Mouse (Mus musculus) midbrain, embryonic 14.5 days (tissue): Measurements from ENCODE around the gene Kif3a. TPM values are rescaled to one million over a fixed set of nuclear protein-coding genes. Genes with fewer than 3 reads are reported as not detected.

Source experiments
- ATAC-seq: fragments of 200-750 bp; cut with Nextera tagmentation; 2 replicates; pipeline ENCODE4 v1.8.0; 2017; ENCODE audit warnings: moderate number of reproducible peaks, moderate library complexity; ENCODE audit not compliant: low FRiP score, low TSS enrichment
- DNase-seq: peaks from one replicate; pipeline ENCODE4 v3.0.0-alpha.2; 2015
- H3K27ac ChIP-seq: fragments of 300-500 bp; sonication (generic); replicated peaks from 2 replicates; pipeline ENCODE4 v1.5.1; 2014; ENCODE audit warnings: mild to moderate bottlenecking, low read depth, low read length, moderate library complexity
- H3K27me3 ChIP-seq: fragments of 300-500 bp; sonication (generic); 2 replicates; pipeline ENCODE4 v1.6.1; 2014; ENCODE audit warnings: low read length, control low read depth, mixed read lengths; ENCODE audit not compliant: control insufficient read depth, insufficient read depth
- H3K36me3 ChIP-seq: fragments of 300-500 bp; sonication (generic); 2 replicates; pipeline ENCODE4 v1.6.1; 2014; ENCODE audit warnings: low read length, control low read depth; ENCODE audit not compliant: control insufficient read depth, insufficient read depth
- H3K4me1 ChIP-seq: fragments of 300-500 bp; sonication (generic); 2 replicates; pipeline ENCODE4 v1.6.1; 2014; ENCODE audit warnings: mild to moderate bottlenecking, antibody characterized with exemption, low read length, control low read depth; ENCODE audit not compliant: control insufficient read depth, insufficient read depth
- H3K4me2 ChIP-seq: fragments of 300-500 bp; sonication (generic); 2 replicates; pipeline ENCODE4 v1.6.1; 2014; ENCODE audit warnings: mild to moderate bottlenecking, low read length, moderate library complexity
- H3K4me3 ChIP-seq: fragments of 300-500 bp; sonication (generic); replicated peaks from 2 replicates; pipeline ENCODE4 v1.5.1; 2014; ENCODE audit warnings: low read depth, low read length
- H3K9ac ChIP-seq: fragments of 300-500 bp; sonication (generic); replicated peaks from 2 replicates; pipeline ENCODE4 v1.6.1; 2014; ENCODE audit warnings: mild to moderate bottlenecking, low read length, moderate library complexity
- H3K9me3 ChIP-seq: fragments of 300-500 bp; sonication (generic); 2 replicates; pipeline ENCODE4 v1.6.1; 2016; ENCODE audit warnings: low read length, control low read depth, mixed read lengths; ENCODE audit not compliant: control insufficient read depth
- WGBS: fragments of 180-500 bp; shearing (Covaris S2); extraction: QIAGEN DNeasy Blood & Tissue Kit; methylation state at CpG from one replicate; pipeline ENCODE4 v1.1.7; 2014; 5-methylcytosine and 5-hydroxymethylcytosine counted together
- polyA plus RNA-seq: library from polyadenylated mRNA; unstranded; fragments of >200 nt; fragmentation: Nextera tagmentation; extraction: Ambion mirVana; gene quantifications from 2 replicates; pipeline ENCODE4 v1.2.1, GENCODE M21; 2014

Gene Kif3a
- polyA plus RNA-seq, 1 experiment from 2014 or later = 301 TPM

GRCm38 (mm10) chr11:53522930-53523329 lies 44.2 kb upstream of the Kif3a start:
- Histone ChIP-seq H3K9ac (no peak overlapping the region), H3K4me2 (no peak overlapping the region), H3K36me3 (no peaks in the 10 kb centered on the region), H3K27me3 (0 out of 2 replicates have a peak, but pooled peaks cover 8% of the 10 kb centered on the region), H3K4me1 (peaks cover 15% of the 10 kb centered on the region), H3K9me3 (no peaks in the 10 kb centered on the region), H3K27ac (no peak overlapping the region), H3K4me3 (no peak overlapping the region)
- ATAC-seq (no peak), DNase-seq (no peak)
- 86% methylated on average over 9 of the region's 9 CpGs for WGBS

- DNase-seq (no peak), ATAC-seq (no peak)
- Histone ChIP-seq H3K9me3 (no peaks in the 10 kb centered on the region), H3K9ac (no peak overlapping the region), H3K4me2 (no peak overlapping the region), H3K27ac (no peak overlapping the region), H3K4me1 (peaks cover 15% of the 10 kb centered on the region), H3K4me3 (no peak overlapping the region), H3K27me3 (0 out of 2 replicates have a peak, but pooled peaks cover under 1% of the 10 kb centered on the region), H3K36me3 (no peaks in the 10 kb centered on the region)
- 83% methylated on average over 14 of the region's 14 CpGs for whole genome bisulfite sequencing
Observed at GRCm38 (mm10) chr11:53523545-53524405, 43.4 kb upstream of the Kif3a start.

GRCm38 (mm10) chr11:53524905-53525304 lies 42.3 kb upstream of the Kif3a start:
- Histone ChIP-seq H3K4me3 (no peak overlapping the region), H3K4me1 (peaks cover 15% of the 10 kb centered on the region), H3K9ac (no peak overlapping the region), H3K27ac (no peak overlapping the region), H3K4me2 (no peak overlapping the region), H3K9me3 (no peaks in the 10 kb centered on the region), H3K36me3 (no peaks in the 10 kb centered on the region), H3K27me3 (no peaks in the 10 kb centered on the region)
- 58% methylated on average over 6 of the region's 6 CpGs for WGBS
- ATAC-seq = no peak
- no peak for DNase-seq

- no peak overlapping the region for H3K9ac ChIP-seq
- no peaks in the 10 kb centered on the region for H3K36me3 ChIP-seq
- DNase-seq (no peak), ATAC-seq (no peak)
- no peaks in the 10 kb centered on the region for H3K27me3 ChIP-seq
- H3K4me1 ChIP-seq = peaks cover 11% of the 10 kb centered on the region
- 40% methylated on average over 4 of the region's 4 CpGs for WGBS
- no peak overlapping the region for H3K4me2 ChIP-seq
- H3K4me3 ChIP-seq = no peak overlapping the region
- no peaks in the 10 kb centered on the region for H3K9me3 ChIP-seq
- H3K27ac ChIP-seq = no peak overlapping the region
Observed at GRCm38 (mm10) chr11:53525461-53525860, 41.7 kb upstream of the Kif3a start.

GRCm38 (mm10) chr11:53528397-53529252 lies 38.6 kb upstream of the Kif3a start:
- Histone ChIP-seq H3K4me1 (no peaks in the 10 kb centered on the region), H3K9ac (no peak overlapping the region), H3K27ac (no peak overlapping the region), H3K4me2 (no peak overlapping the region), H3K9me3 (no peaks in the 10 kb centered on the region), H3K36me3 (peaks cover 2% of the 10 kb centered on the region; the same call in 1 of the 2 replicates), H3K27me3 (no peaks in the 10 kb centered on the region), H3K4me3 (no peak overlapping the region)
- DNase-seq (no peak), ATAC-seq (no peak)
- WGBS = 89% methylated on average over 9 of the region's 9 CpGs

- Histone ChIP-seq H3K4me3 (no peak overlapping the region), H3K9me3 (no peaks in the 10 kb centered on the region), H3K36me3 (peaks cover 8% of the 10 kb centered on the region), H3K4me2 (no peak overlapping the region), H3K27me3 (no peaks in the 10 kb centered on the region), H3K27ac (no peak overlapping the region), H3K4me1 (no peaks in the 10 kb centered on the region), H3K9ac (no peak overlapping the region)
- no peak for DNase-seq
- no peak for ATAC-seq
- WGBS = 75% methylated on average over 6 of the region's 6 CpGs
Observed at GRCm38 (mm10) chr11:53529253-53529557, 38.0 kb upstream of the Kif3a start.

- DNase-seq (no peak), ATAC-seq (no peak)
- H3K4me2 ChIP-seq = no peak overlapping the region
- H3K27ac ChIP-seq = no peak overlapping the region
- H3K9ac ChIP-seq = no peak overlapping the region
- no peaks in the 10 kb centered on the region for H3K27me3 ChIP-seq
- peaks cover 16% of the 10 kb centered on the region for H3K36me3 ChIP-seq
- no peak overlapping the region for H3K4me3 ChIP-seq
- no peaks in the 10 kb centered on the region for H3K9me3 ChIP-seq
- 85% methylated on average over 9 of the region's 9 CpGs for WGBS
- H3K4me1 ChIP-seq = no peaks in the 10 kb centered on the region
Observed at GRCm38 (mm10) chr11:53530001-53530400, 37.2 kb upstream of the Kif3a start.

- Histone ChIP-seq H3K9ac (no peak overlapping the region), H3K27me3 (no peaks in the 10 kb centered on the region), H3K36me3 (peaks cover 32% of the 10 kb centered on the region), H3K4me2 (no peak overlapping the region), H3K4me3 (no peak overlapping the region), H3K27ac (no peak overlapping the region), H3K4me1 (no peaks in the 10 kb centered on the region), H3K9me3 (no peaks in the 10 kb centered on the region)
- ATAC-seq (no peak), DNase-seq (no peak)
- 93% methylated on average over 10 of the region's 10 CpGs for WGBS
Observed at GRCm38 (mm10) chr11:53531578-53532230, 35.5 kb upstream of the Kif3a start.
